Mouse (Mus musculus) gastrocnemius, postnatal 4 days (tissue): Measurements from ENCODE around the gene Sirt6. TPM values are rescaled to one million over a fixed set of nuclear protein-coding genes. Genes with fewer than 3 reads are reported as not detected.

Source experiments
- DNase-seq, 2 experiments: peaks; one replicate each; pipeline ENCODE4 v3.0.0; 2021 to 2022; ENCODE audit warnings: low spot score in 2 of 2, mixed read lengths in 2 of 2
- total RNA-seq, 2 experiments: library from RNA; stranded (reverse); gene quantifications; 2 replicates each; pipeline ENCODE4 v1.2.3; 2021

Sirt6 gene
- total RNA-seq, 2 experiments from 2014 or later = 13.6 to 18.2 TPM

- DNase-seq = no peak
Observed at GRCm38 (mm10) chr10:81596611-81597010, 31.0 kb downstream of the Sirt6 start.

GRCm38 (mm10) chr10:81595599-81595998 lies 32.0 kb downstream of the Sirt6 start:
- DNase-seq = no peak

DNA sequence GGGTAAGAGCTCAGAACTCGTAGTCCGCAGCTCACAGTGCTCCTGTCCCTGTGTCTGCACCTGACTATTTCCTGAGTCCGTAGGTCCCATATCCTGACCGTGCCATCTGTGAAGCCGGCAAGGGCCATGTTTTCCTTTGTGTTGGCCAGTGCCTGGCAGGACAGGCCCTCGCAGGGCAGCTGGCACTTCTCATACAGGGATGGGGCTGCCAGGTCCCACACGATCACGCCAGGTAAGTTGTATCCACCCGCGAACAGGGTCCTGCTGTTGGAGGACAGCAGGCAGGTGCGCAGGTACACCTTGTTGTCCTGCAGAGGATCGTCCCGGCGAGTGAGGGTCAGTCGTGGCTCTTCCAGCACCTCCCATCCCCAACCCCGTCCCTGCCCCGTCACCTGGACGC lies 33.7 kb downstream of the Sirt6 start:
- DNase-seq = no peak

- no peak for DNase-seq
Observed at GRCm38 (mm10) chr10:81593223-81593622, 34.4 kb downstream of the Sirt6 start.

- DNase-seq = no peak
Observed at GRCm38 (mm10) chr10:81592631-81593030, 35.0 kb downstream of the Sirt6 start.

DNA sequence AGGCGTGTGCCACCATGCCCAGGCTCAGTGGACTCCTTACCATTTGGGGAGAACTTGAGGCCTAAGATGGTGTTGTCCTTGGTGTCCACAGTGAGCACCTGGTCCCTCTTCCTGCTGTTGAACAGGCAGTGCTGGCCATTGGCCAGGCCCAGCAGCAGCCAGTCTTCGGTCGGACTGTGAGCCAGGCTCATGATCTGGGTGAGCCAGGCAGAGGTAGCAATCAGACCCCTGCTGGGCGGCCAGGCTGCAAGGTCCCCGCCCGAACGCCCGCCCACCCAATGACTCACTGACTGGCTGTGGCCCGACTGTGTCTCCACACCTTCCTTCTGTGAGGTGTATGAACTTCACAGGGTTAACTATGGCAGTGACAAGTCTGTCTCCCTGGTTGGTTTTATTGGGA lies 35.8 kb downstream of the Sirt6 start:
- DNase-seq = no peak

DNA sequence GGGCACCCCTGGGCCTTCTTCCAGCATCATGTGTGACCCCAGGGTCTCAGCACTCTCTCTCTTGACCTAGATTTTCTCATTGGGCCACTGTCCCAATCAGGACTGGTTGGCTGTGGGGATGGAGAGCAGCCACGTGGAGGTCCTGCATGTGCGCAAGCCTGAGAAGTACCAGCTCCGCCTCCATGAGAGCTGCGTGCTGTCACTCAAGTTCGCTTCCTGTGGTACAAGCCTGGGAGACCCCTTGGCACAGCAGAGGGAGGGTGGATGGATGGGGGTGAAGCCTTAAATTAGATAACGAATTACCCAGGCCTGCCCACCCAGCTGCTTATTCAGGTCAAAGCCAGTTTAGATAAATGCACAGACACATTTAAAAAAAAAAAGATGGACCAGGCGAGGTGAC lies 38.9 kb downstream of the Sirt6 start:
- no peak for DNase-seq

DNA sequence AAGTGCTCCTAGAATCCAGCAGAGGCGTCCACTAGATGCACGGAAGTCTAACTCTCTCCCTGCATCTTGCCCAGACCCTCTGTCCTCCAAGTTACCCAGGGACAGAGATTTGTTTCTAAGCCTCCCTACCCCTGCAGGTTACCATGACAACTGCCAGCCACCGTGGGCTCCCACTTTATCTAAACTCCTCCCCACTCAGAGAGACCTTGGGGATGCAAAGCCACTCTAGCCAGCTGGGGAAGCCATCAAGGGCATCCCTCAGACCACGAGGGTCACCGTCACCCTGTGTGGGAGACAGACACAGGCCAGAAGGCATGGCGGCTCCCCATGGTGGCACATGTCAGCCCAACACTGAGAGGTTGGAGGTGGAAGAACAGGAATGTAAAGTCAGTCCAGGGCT lies 44.2 kb downstream of the Sirt6 start:
- no peak for DNase-seq

DNA sequence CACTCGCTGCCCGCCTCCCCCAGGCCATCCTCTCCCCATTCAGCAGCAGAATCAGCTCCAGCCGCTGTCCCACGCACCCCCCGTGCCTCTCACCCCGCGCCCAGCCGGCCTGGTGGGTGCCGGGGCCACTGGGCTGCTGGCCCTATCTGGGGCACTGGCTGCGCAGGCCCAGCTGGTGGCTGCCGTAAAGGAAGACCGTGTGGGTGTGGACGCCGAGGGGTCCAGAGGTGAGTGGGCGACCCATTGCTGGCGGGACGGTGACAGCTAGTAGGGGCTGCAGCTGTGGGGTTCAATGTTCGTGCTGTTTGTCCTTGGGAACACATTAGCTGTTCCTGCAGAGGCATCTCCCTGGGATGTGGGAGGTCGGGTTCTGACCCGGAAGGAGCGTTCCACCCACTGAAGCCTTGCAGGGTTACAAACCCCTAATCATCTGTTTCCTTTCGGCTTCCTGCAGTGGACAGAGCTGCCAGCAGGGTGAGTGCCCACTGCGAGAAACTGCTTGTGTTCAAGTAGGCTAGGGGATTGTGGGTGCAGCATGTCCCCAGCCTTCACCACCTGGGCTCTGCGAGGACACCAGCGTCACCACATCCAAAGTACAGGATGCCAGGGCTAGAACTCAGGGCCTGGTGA lies 47.0 kb downstream of the Sirt6 start:
- no peak for DNase-seq

GRCm38 (mm10) chr10:81579967-81580366 lies 47.6 kb downstream of the Sirt6 start:
- no peak for DNase-seq

- no peak for DNase-seq
Observed at GRCm38 (mm10) chr10:81575695-81576094, 51.9 kb downstream of the Sirt6 start.

GRCm38 (mm10) chr10:81575208-81575631 lies 52.4 kb downstream of the Sirt6 start:
- DNase-seq = peak in 1 of 2 experiments; percentile 58

- no peak for DNase-seq
Observed at GRCm38 (mm10) chr10:81574081-81575056, 53.2 kb downstream of the Sirt6 start, which contains the start of gene Tle2. Gene Tle2 (plus strand): TSS chr10:81574561.

- DNase-seq = peak in 1 of 2 experiments; percentile 45
Observed at GRCm38 (mm10) chr10:81572975-81573374, 54.6 kb downstream of the Sirt6 start.

GRCm38 (mm10) chr10:81572133-81572671 lies 55.4 kb downstream of the Sirt6 start:
- no peak for DNase-seq

Other genes with a start within 250 kb of the Sirt6 start
- gene Fzr1, start 249.3 kb downstream of the Sirt6 start, total RNA-seq = 10 to 100 TPM; 32.2 to 33.5 TPM
- 10 to 100 TPM; 48.1 to 48.5 TPM for gene Dohh, start 243.4 kb downstream of the Sirt6 start, total RNA-seq
- 1 to 10 TPM in 1 of 2 experiments, under 1 TPM in 1; 0.70 to 1.5 TPM for gene Gm48551, start 243.3 kb downstream of the Sirt6 start, total RNA-seq
- 1 to 10 TPM; 1.3 to 2.0 TPM for gene Gm48552, start 238.8 kb downstream of the Sirt6 start, total RNA-seq
- gene Smim24, start 234.7 kb downstream of the Sirt6 start, total RNA-seq = under 1 TPM; 0.91 to 0.98 TPM
- 100 to 1,000 TPM; 274 to 335 TPM for gene Nfic, start 172.2 kb downstream of the Sirt6 start, total RNA-seq
- gene Celf5, start 145.1 kb downstream of the Sirt6 start, total RNA-seq = under 1 TPM; 0.47 to 0.52 TPM
- gene Ncln, start 131.4 kb downstream of the Sirt6 start, total RNA-seq = 10 to 100 TPM; 59.3 to 61.3 TPM
- gene S1pr4, start 127.7 kb downstream of the Sirt6 start, total RNA-seq = under 1 TPM; 0.37 to 0.54 TPM
- 1 to 10 TPM; 1.1 to 1.8 TPM for gene Gna15, start 103.6 kb downstream of the Sirt6 start, total RNA-seq
- gene Gna11, start 82.6 kb downstream of the Sirt6 start, total RNA-seq = 10 to 100 TPM; 56.8 to 59.5 TPM
- 100 to 1,000 TPM; 537 to 620 TPM for gene Aes, start 68.3 kb downstream of the Sirt6 start, total RNA-seq
- 10 to 100 TPM in 1 of 2 experiments, 1 to 10 TPM in 1; 7.8 to 10.5 TPM for gene Tle2, start 53.2 kb downstream of the Sirt6 start, total RNA-seq
- gene Tle6, start 26.7 kb downstream of the Sirt6 start, total RNA-seq = 1 to 10 TPM; 5.2 to 6.6 TPM
- 1 to 10 TPM; 1.2 to 1.7 TPM for gene BC025920, start 21.5 kb downstream of the Sirt6 start, total RNA-seq
- 10 to 100 TPM; 16.0 to 17.7 TPM for gene Ankrd24, start 743 bp upstream of the Sirt6 start, total RNA-seq
- gene Gm10778, start 21.3 kb upstream of the Sirt6 start, total RNA-seq = 1 to 10 TPM; 2.6 to 3.1 TPM
- 1 to 10 TPM; 4.7 to 4.9 TPM for gene Zfp433, start 77.0 kb upstream of the Sirt6 start, total RNA-seq
- 1 to 10 TPM; 3.6 to 4.9 TPM for gene Gm3055, start 143.4 kb upstream of the Sirt6 start, total RNA-seq
- gene Gm4767, start 184.4 kb upstream of the Sirt6 start, total RNA-seq = 1 to 10 TPM; 1.5 to 2.0 TPM
- gene Gm32687, start 236.1 kb upstream of the Sirt6 start, total RNA-seq = 1 to 10 TPM; 2.4 to 3.4 TPM